18 mouse cellular contexts compared by ENCODE assay signal in the genomic region with DNA sequence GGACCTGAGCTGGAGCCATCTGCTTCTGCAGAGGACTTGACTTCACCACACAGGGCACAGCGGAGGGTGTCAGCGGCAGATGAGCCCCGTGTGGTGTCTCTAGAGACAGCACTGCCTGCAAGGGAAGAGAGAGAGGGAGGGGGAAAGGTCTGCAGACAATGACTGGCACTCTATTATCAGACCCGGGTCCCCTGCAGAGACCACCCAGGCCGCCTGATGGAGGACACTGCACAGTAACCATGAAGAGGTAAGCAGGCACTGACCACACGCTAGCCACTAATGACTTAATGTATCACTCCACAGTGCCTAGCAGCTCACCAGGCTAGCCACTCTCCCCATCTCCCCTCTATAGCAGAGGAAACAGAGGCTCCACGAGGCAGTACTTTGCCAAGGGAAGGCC. TPM values are rescaled to one million over a fixed set of nuclear protein-coding genes. Genes with fewer than 3 reads are reported as not detected.
"Had no signal": no experiment of that assay in that cellular context is flagged by ENCODE, and none has a peak within 500 bp of the region (broad histone marks: within the 10 kb centered on the region; RNA-seq: fewer than 3 reads in every experiment).

No protein-coding gene starts in this region.

- H3K9me3 ChIP-seq: kidney, embryonic 15.5 days; limb, embryonic 15.5 days; neural tube, embryonic 12.5 days had no signal

- H3K27me3 ChIP-seq: kidney, embryonic 15.5 days; limb, embryonic 15.5 days; neural tube, embryonic 12.5 days had no signal

- ATAC-seq: intestine, embryonic 16.5 days had no signal

- H3K27ac ChIP-seq: kidney, embryonic 15.5 days; limb, embryonic 15.5 days; neural tube, embryonic 12.5 days had no signal

- H3K4me3 ChIP-seq: kidney, embryonic 15.5 days; limb, embryonic 15.5 days; neural tube, embryonic 12.5 days had no signal

- H3K4me1 ChIP-seq: kidney, embryonic 15.5 days; limb, embryonic 15.5 days; neural tube, embryonic 12.5 days had no signal

- H3K9ac ChIP-seq: kidney, embryonic 15.5 days; limb, embryonic 15.5 days; neural tube, embryonic 12.5 days had no signal

- DNase-seq: kidney, adult 2 months; kidney, postnatal 14 days; lung, adult 18-20 months; right cerebral cortex, postnatal 14 days; thymus, adult 18-20 months had no signal

- H3K4me2 ChIP-seq: kidney, embryonic 15.5 days; limb, embryonic 15.5 days; neural tube, embryonic 12.5 days had no signal

RNA-seq across cellular contexts. Expression of gene Orm2, which starts 8.6 kb away (rescaled TPM):
- total RNA-seq: layer of hippocampus, adult 8-10 months; layer of hippocampus, postnatal 14 days; left cerebral cortex, adult 18-20 months; left cerebral cortex, postnatal 10 days; megakaryocyte-erythroid progenitor cell, adult 5-6 weeks; monocyte, adult 5-6 weeks; neutrophil, adult 5-6 weeks had no signal
- polyA plus RNA-seq: intestine, embryonic 16.5 days; kidney, adult 2 months; kidney, embryonic 15.5 days; limb, embryonic 11.5 days; lung, embryonic 16.5 days; neural tube, embryonic 12.5 days had no signal

RNA-seq across cellular contexts. Expression of gene Orm3, which starts 14.9 kb away (rescaled TPM):
- total RNA-seq: layer of hippocampus, adult 8-10 months; layer of hippocampus, postnatal 14 days; left cerebral cortex, adult 18-20 months; left cerebral cortex, postnatal 10 days; megakaryocyte-erythroid progenitor cell, adult 5-6 weeks; monocyte, adult 5-6 weeks; neutrophil, adult 5-6 weeks had no signal
- polyA plus RNA-seq: intestine, embryonic 16.5 days; kidney, embryonic 15.5 days; limb, embryonic 11.5 days; limb, embryonic 15.5 days; lung, embryonic 16.5 days; neural tube, embryonic 12.5 days had no signal

RNA-seq across cellular contexts. Expression of gene Orm1, which starts 26.5 kb away (rescaled TPM):
- total RNA-seq: layer of hippocampus, adult 8-10 months; layer of hippocampus, postnatal 14 days; left cerebral cortex, adult 18-20 months; left cerebral cortex, postnatal 10 days; monocyte, adult 5-6 weeks; neutrophil, adult 5-6 weeks had no signal
- polyA plus RNA-seq: intestine, embryonic 16.5 days; kidney, embryonic 15.5 days; limb, embryonic 11.5 days; lung, embryonic 16.5 days; neural tube, embryonic 12.5 days had no signal
